Mouse (Mus musculus): ENCODE measurements around the gene Traf3ip2.

GRCm38 (mm10) chr10:39660269-39660655, 47.5 kb downstream of the Traf3ip2 start:
- no peak for TF ChIP-seq POLR2A (IDR thresholded peaks at IDR 0.05; ENCODE audit: borderline replicate concordance, extremely low read depth, insufficient read depth, insufficient read length, poor library complexity, severe bottlenecking)
- no peak for TF ChIP-seq CTCF (IDR thresholded peaks at IDR 0.05; ENCODE audit: borderline replicate concordance, extremely low read depth, insufficient read depth, insufficient read length)

All from brain, embryonic 14.5 days (tissue).